Mouse (Mus musculus) stomach, embryonic 14.5 days (tissue): Measurements from ENCODE around the gene Flrt2. TPM values are rescaled to one million over a fixed set of nuclear protein-coding genes. Genes with fewer than 3 reads are reported as not detected.
A peak's percentile ranks its signal among the peaks of the same experiment; 100 is the strongest.
"Not testable (repeated sequence)": the region's sequence is repeated elsewhere in the genome, so short reads cannot be mapped to it uniquely, and the experiment has no call there.

ENCODE experiments used
- ATAC-seq: fragments of 200-750 bp; cut with Nextera tagmentation; 2 replicates; pipeline ENCODE4 v1.8.0; 2017; ENCODE audit warnings: low read depth, moderate TSS enrichment; ENCODE audit not compliant: insufficient number of reproducible peaks, insufficient read depth, low FRiP score
- H3K27ac ChIP-seq: fragments of 300-500 bp; sonication (generic); 2 replicates; pipeline ENCODE4 v1.5.1; 2014; ENCODE audit warnings: mild to moderate bottlenecking, low read length, moderate library complexity, mixed read lengths
- H3K27me3 ChIP-seq: fragments of 300-500 bp; sonication (generic); 2 replicates; pipeline ENCODE4 v1.6.1; 2014; ENCODE audit warnings: low read length, control low read depth, mixed read lengths; ENCODE audit not compliant: control insufficient read depth, insufficient read depth
- H3K36me3 ChIP-seq: fragments of 300-500 bp; sonication (generic); 2 replicates; pipeline ENCODE4 v1.6.1; 2014; ENCODE audit warnings: mild to moderate bottlenecking, control low read depth, low read length, moderate library complexity, mixed read lengths; ENCODE audit not compliant: control insufficient read depth, insufficient read depth
- H3K4me1 ChIP-seq: fragments of 300-500 bp; sonication (generic); 2 replicates; pipeline ENCODE4 v1.6.1; 2014; ENCODE audit warnings: low read length, control low read depth, mixed read lengths; ENCODE audit not compliant: control insufficient read depth, insufficient read depth
- H3K4me2 ChIP-seq: fragments of 300-500 bp; sonication (generic); replicated peaks from 2 replicates; pipeline ENCODE4 v1.6.1; 2014; ENCODE audit warnings: low read depth, low read length, control low read depth
- H3K4me3 ChIP-seq: fragments of 300-500 bp; sonication (generic); 2 replicates; pipeline ENCODE4 v1.5.1; 2014; ENCODE audit warnings: low read depth, low read length, control low read depth
- H3K9ac ChIP-seq: fragments of 300-500 bp; sonication (generic); replicated peaks from 2 replicates; pipeline ENCODE4 v1.6.1; 2014; ENCODE audit warnings: low read depth, mild to moderate bottlenecking, control low read depth, low read length, moderate library complexity, mixed read lengths
- H3K9me3 ChIP-seq: fragments of 300-500 bp; sonication (generic); 2 replicates; pipeline ENCODE4 v1.6.1; 2016; ENCODE audit warnings: low read depth, low read length, control low read depth; ENCODE audit not compliant: control insufficient read depth
- WGBS: fragments of 180-500 bp; shearing (Covaris S2); extraction: QIAGEN DNeasy Blood & Tissue Kit; methylation state at CpG from one replicate; pipeline ENCODE4 v1.1.7; 2014; 5-methylcytosine and 5-hydroxymethylcytosine counted together
- polyA plus RNA-seq: library from polyadenylated mRNA; unstranded; fragments of >200 nt; fragmentation: Nextera tagmentation; extraction: Ambion mirVana; gene quantifications from 2 replicates; pipeline ENCODE4 v1.2.1, GENCODE M21; 2014

The Flrt2 gene
- polyA plus RNA-seq = 27.3 and 34.9 TPM in 2 replicates

GRCm38 (mm10) chr12:95691961-95692767 is at the start of gene Flrt2:
TSS of gene Flrt2 (plus strand) at chr12:95692226.
- no peaks in the 10 kb centered on the region for H3K27me3 ChIP-seq
- H3K4me1 ChIP-seq = 0 out of 2 replicates have a peak, but pooled peaks cover 8% of the 10 kb centered on the region
- H3K4me2 ChIP-seq = peak within 1 kb of the TSS; percentile 72
- no peak within 1 kb of the TSS for H3K27ac ChIP-seq
- H3K36me3 ChIP-seq = no peaks in the 10 kb centered on the region
- no peaks in the 10 kb centered on the region for H3K9me3 ChIP-seq
- WGBS = under 1% methylated on average over 32 of the region's 32 CpGs
- peak within 1 kb of the TSS; percentile 80 for H3K4me3 ChIP-seq
- ATAC-seq = no peak
- H3K9ac ChIP-seq = peak within 1 kb of the TSS; percentile 11; the same call in 1 of the 2 replicates

- H3K36me3 ChIP-seq = no peaks in the 10 kb centered on the region
- no peak overlapping the region for H3K4me2 ChIP-seq
- H3K4me1 ChIP-seq = no peaks in the 10 kb centered on the region
- WGBS = 44% methylated on average over 3 of the region's 3 CpGs
- no peaks in the 10 kb centered on the region for H3K27me3 ChIP-seq
- H3K27ac ChIP-seq = no peak overlapping the region
- H3K9me3 ChIP-seq = no peaks in the 10 kb centered on the region
- no peak overlapping the region for H3K9ac ChIP-seq
- no peak overlapping the region for H3K4me3 ChIP-seq
- no peak for ATAC-seq
Measured at GRCm38 (mm10) chr12:95642226-95642625, 49.8 kb upstream of the Flrt2 start.

- not testable (repeated sequence) for H3K4me2 ChIP-seq, H3K9me3 ChIP-seq, H3K4me1 ChIP-seq, H3K27me3 ChIP-seq, H3K27ac ChIP-seq, H3K4me3 ChIP-seq, H3K9ac ChIP-seq, ATAC-seq, H3K36me3 ChIP-seq
- WGBS = 100% methylated on average over 1 of the region's 6 CpGs
Measured at GRCm38 (mm10) chr12:95647179-95647578, 44.8 kb upstream of the Flrt2 start.

GRCm38 (mm10) chr12:95652172-95653156 is 39.6 kb upstream of the Flrt2 start:
- ATAC-seq = peak; percentile 42; the same call in 1 of the 2 replicates
- Histone ChIP-seq H3K36me3 (no peaks in the 10 kb centered on the region), H3K27me3 (no peaks in the 10 kb centered on the region), H3K9ac (no peak overlapping the region), H3K4me2 (no peak overlapping the region), H3K4me3 (no peak overlapping the region), H3K4me1 (no peaks in the 10 kb centered on the region), H3K9me3 (no peaks in the 10 kb centered on the region), H3K27ac (no peak overlapping the region)
- 66% methylated on average over 4 of the region's 4 CpGs for WGBS

GRCm38 (mm10) chr12:95656594-95656993 is 35.4 kb upstream of the Flrt2 start:
- WGBS = 90% methylated on average over 4 of the region's 4 CpGs
- no peaks in the 10 kb centered on the region for H3K4me1 ChIP-seq
- H3K4me2 ChIP-seq = no peak overlapping the region
- no peak for ATAC-seq
- no peaks in the 10 kb centered on the region for H3K36me3 ChIP-seq
- no peaks in the 10 kb centered on the region for H3K27me3 ChIP-seq
- no peak overlapping the region for H3K9ac ChIP-seq
- no peaks in the 10 kb centered on the region for H3K9me3 ChIP-seq
- no peak overlapping the region for H3K27ac ChIP-seq
- H3K4me3 ChIP-seq = no peak overlapping the region

- Histone ChIP-seq H3K9ac (no peak overlapping the region), H3K36me3 (no peaks in the 10 kb centered on the region), H3K27ac (no peak overlapping the region), H3K4me1 (no peaks in the 10 kb centered on the region), H3K4me2 (no peak overlapping the region), H3K27me3 (no peaks in the 10 kb centered on the region), H3K4me3 (no peak overlapping the region), H3K9me3 (no peaks in the 10 kb centered on the region)
- ATAC-seq = no peak
- 82% methylated on average over 5 of the region's 5 CpGs for WGBS
Measured at GRCm38 (mm10) chr12:95667296-95667695, 24.7 kb upstream of the Flrt2 start.

GRCm38 (mm10) chr12:95675711-95676110 is 16.3 kb upstream of the Flrt2 start:
- WGBS = 65% methylated on average over 5 of the region's 5 CpGs
- Histone ChIP-seq H3K27me3 (no peaks in the 10 kb centered on the region), H3K27ac (no peak overlapping the region), H3K4me3 (no peak overlapping the region), H3K36me3 (no peaks in the 10 kb centered on the region), H3K4me1 (no peaks in the 10 kb centered on the region), H3K9me3 (no peaks in the 10 kb centered on the region), H3K9ac (no peak overlapping the region), H3K4me2 (no peak overlapping the region)
- ATAC-seq = no peak

GRCm38 (mm10) chr12:95690819-95691218 is 1.2 kb upstream of the Flrt2 start:
- Histone ChIP-seq H3K4me1 (0 out of 2 replicates have a peak, but pooled peaks cover 8% of the 10 kb centered on the region), H3K36me3 (no peaks in the 10 kb centered on the region), H3K4me2 (no peak overlapping the region), H3K9me3 (no peaks in the 10 kb centered on the region), H3K27me3 (no peaks in the 10 kb centered on the region), H3K27ac (no peak overlapping the region), H3K4me3 (no peak overlapping the region), H3K9ac (no peak overlapping the region)
- WGBS = 13% methylated on average over 9 of the region's 9 CpGs
- no peak for ATAC-seq
